Mouse (Mus musculus) kidney, adult 2 months (tissue): ENCODE measurements at regions not wholly inside any gene's neighbourhood (a gene's known extent, or its start where the extent isn't known, plus 50 kb on each side); places are given as distances from the start of the nearest gene placed in this dataset.

Source experiments
- CTCF ChIP-seq: fragments of 200-500 bp; conservative IDR thresholded peaks from 2 replicates; pipeline ENCODE4 v1.5.1; 2011; ENCODE audit warnings: low read depth, mild to moderate bottlenecking, control low read depth, low read length, moderate library complexity, mixed read lengths; ENCODE audit not compliant: insufficient read depth, insufficient read length
- POLR2A ChIP-seq: fragments of 200-500 bp; IDR thresholded peaks from one replicate; pipeline ENCODE4 v1.6.1; 2011; ENCODE audit warnings: low read depth, low read length, control low read depth

DNA sequence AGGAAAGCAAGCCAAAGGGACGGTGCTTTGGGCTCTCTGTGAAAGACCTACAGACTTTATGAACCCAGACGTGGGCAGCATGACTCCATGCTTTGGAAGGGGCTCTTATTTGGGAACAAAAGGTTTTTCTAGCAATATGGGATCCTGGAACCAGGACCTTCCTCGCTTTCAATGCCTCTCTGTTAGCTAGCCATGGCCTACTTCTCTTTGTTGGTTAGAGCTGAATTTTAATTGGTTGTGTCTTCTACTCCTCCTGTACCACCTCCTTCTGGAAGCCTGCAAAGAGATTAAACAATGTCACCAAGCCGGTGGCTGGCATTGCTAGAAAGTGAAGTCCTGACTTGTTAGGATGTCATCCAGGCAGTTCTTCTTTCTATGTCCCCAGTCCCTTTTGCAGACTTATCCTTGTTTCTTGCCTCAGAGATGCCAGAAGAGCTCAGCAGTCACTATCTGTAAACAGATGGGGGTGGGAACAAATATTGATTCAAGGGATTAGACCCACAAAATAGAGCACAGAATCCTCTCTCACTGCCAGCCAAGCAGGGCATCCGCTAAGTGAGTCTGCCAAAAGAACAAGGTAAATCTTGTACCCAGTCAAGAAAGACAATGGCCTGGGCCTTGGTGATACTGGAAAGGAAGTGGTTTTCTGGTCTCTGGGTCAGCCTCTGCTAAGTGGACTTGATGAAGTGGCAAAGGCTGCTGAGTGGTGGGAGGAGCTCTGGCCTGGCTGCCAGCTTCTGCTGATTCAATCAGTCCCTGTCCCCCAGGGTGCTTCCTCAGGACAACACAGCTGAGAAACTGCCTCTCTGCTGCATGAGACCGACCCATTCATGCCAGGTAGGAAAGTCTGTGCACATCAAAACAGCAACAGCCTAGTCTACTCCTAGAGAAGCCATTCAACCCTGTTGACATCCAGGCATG lies 244.7 kb upstream of the Tenm4 start:
- TF ChIP-seq CTCF (no peak), POLR2A (no peak)
